Mouse (Mus musculus): ENCODE data around the gene Mkks. TPM values are rescaled to one million over a fixed set of nuclear protein-coding genes. Genes with fewer than 3 reads are reported as not detected.

The Mkks gene
- polyA plus RNA-seq (2011; ENCODE audit: insufficient read depth, insufficient read length, low read depth, missing spikeins) = 21.5 and 27.5 TPM in 2 replicates

- Histone ChIP-seq H3K36me3 (ENCODE audit: control insufficient read depth, insufficient read depth, low read length, poor library complexity, severe bottlenecking) (peaks cover 6% of the 10 kb centered on the region; the same call in 1 of the 2 replicates), H3K9me3 (replicated peaks; ENCODE audit: control insufficient read depth, insufficient read depth, low read length, poor library complexity, severe bottlenecking) (no peaks in the 10 kb centered on the region), H3K27me3 (ENCODE audit: control insufficient read depth, insufficient read depth, low read length, poor library complexity, severe bottlenecking) (no peaks in the 10 kb centered on the region), H3K27ac (ENCODE audit: insufficient read depth, low read length) (peak within 1 kb of the TSS; percentile 58), H3K4me1 (ENCODE audit: control insufficient read depth, insufficient read depth, low read length) (no peaks in the 10 kb centered on the region), H3K4me3 (ENCODE audit: low read depth, low read length) (peak within 1 kb of the TSS; percentile 100), H3K9ac (ENCODE audit: low read depth, poor library complexity, severe bottlenecking) (peak within 1 kb of the TSS; percentile 70)
- TF ChIP-seq CTCF (IDR thresholded peaks at IDR 0.05; ENCODE audit: low read depth, low read length) (no peak), POLR2A (IDR thresholded peaks at IDR 0.05; ENCODE audit: insufficient read depth, low read length) (peak; percentile 10), EP300 (IDR thresholded peaks at IDR 0.05; ENCODE audit: insufficient read depth, low read depth, low read length) (no peak)
These were observed at the start of gene Mkks, which contains the start of the genes Slx4ip and AL731706.1 for GRCm38 (mm10) chr2:136891068-136891950. Gene Mkks, minus strand, starts transcription at chr2:136891389. Gene Slx4ip, plus strand, starts transcription at chr2:136891218. Gene AL731706.1, minus strand, starts transcription at chr2:136891389.

DNA sequence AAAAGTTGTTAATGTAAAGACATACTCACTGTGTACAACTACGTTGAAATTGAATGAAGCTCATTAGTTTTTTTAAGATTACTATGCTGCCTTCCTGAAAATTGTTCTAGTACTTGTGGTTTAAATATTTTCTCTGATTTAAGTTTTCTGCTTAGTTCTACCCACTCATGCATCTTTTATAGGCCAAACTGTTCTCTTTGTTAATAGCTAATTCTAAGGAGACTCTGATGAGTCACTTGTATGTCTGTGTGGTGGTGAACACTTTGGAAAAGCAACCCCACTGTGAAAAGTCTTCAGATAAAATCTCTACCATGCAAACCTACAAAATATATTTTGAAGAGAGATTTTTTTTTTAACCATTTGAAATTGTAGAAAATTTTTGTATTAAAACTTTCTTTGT is 47.1 kb upstream of the Mkks start:
- H3K27me3 ChIP-seq (ENCODE audit: control insufficient read depth, insufficient read depth, low read length, poor library complexity, severe bottlenecking) = no peaks in the 10 kb centered on the region
- TF ChIP-seq CTCF (IDR thresholded peaks at IDR 0.05; ENCODE audit: low read depth, low read length) (no peak), POLR2A (IDR thresholded peaks at IDR 0.05; ENCODE audit: insufficient read depth, low read length) (no peak), EP300 (IDR thresholded peaks at IDR 0.05; ENCODE audit: insufficient read depth, low read depth, low read length) (no peak)

GRCm38 (mm10) chr2:136936391-136937288 is 45.5 kb upstream of the Mkks start:
- H3K9ac ChIP-seq (ENCODE audit: low read depth, poor library complexity, severe bottlenecking) = no peak overlapping the region
- no peaks in the 10 kb centered on the region for H3K36me3 ChIP-seq (ENCODE audit: control insufficient read depth, insufficient read depth, low read length, poor library complexity, severe bottlenecking)
- H3K27ac ChIP-seq (ENCODE audit: insufficient read depth, low read length) = no peak overlapping the region
- H3K9me3 ChIP-seq (replicated peaks; ENCODE audit: control insufficient read depth, insufficient read depth, low read length, poor library complexity, severe bottlenecking) = no peaks in the 10 kb centered on the region
- H3K4me3 ChIP-seq (ENCODE audit: low read depth, low read length) = no peak overlapping the region
- no peaks in the 10 kb centered on the region for H3K27me3 ChIP-seq (ENCODE audit: control insufficient read depth, insufficient read depth, low read length, poor library complexity, severe bottlenecking)
- no peaks in the 10 kb centered on the region for H3K4me1 ChIP-seq (ENCODE audit: control insufficient read depth, insufficient read depth, low read length)
- TF ChIP-seq POLR2A (IDR thresholded peaks at IDR 0.05; ENCODE audit: insufficient read depth, low read length) (no peak), CTCF (IDR thresholded peaks at IDR 0.05; ENCODE audit: low read depth, low read length) (no peak), EP300 (IDR thresholded peaks at IDR 0.05; ENCODE audit: insufficient read depth, low read depth, low read length) (no peak)

More for the DNA sequence above, 47.1 kb upstream of the Mkks start:
- no peak overlapping the region for H3K4me3 ChIP-seq (ENCODE audit: low read depth, low read length)
- H3K4me1 ChIP-seq (ENCODE audit: control insufficient read depth, insufficient read depth, low read length) = no peaks in the 10 kb centered on the region
- H3K27ac ChIP-seq (ENCODE audit: insufficient read depth, low read length) = no peak overlapping the region
- no peaks in the 10 kb centered on the region for H3K9me3 ChIP-seq (replicated peaks; ENCODE audit: control insufficient read depth, insufficient read depth, low read length, poor library complexity, severe bottlenecking)
- H3K36me3 ChIP-seq (ENCODE audit: control insufficient read depth, insufficient read depth, low read length, poor library complexity, severe bottlenecking) = no peaks in the 10 kb centered on the region
- H3K9ac ChIP-seq (ENCODE audit: low read depth, poor library complexity, severe bottlenecking) = no peak overlapping the region

GRCm38 (mm10) chr2:136921003-136921408 is 29.8 kb upstream of the Mkks start:
- Histone ChIP-seq H3K9me3 (replicated peaks; ENCODE audit: control insufficient read depth, insufficient read depth, low read length, poor library complexity, severe bottlenecking) (no peaks in the 10 kb centered on the region), H3K36me3 (ENCODE audit: control insufficient read depth, insufficient read depth, low read length, poor library complexity, severe bottlenecking) (no peaks in the 10 kb centered on the region), H3K27me3 (ENCODE audit: control insufficient read depth, insufficient read depth, low read length, poor library complexity, severe bottlenecking) (no peaks in the 10 kb centered on the region), H3K27ac (ENCODE audit: insufficient read depth, low read length) (no peak overlapping the region), H3K4me3 (ENCODE audit: low read depth, low read length) (no peak overlapping the region), H3K4me1 (ENCODE audit: control insufficient read depth, insufficient read depth, low read length) (no peaks in the 10 kb centered on the region), H3K9ac (ENCODE audit: low read depth, poor library complexity, severe bottlenecking) (no peak overlapping the region)
- TF ChIP-seq CTCF (IDR thresholded peaks at IDR 0.05; ENCODE audit: low read depth, low read length) (no peak), POLR2A (IDR thresholded peaks at IDR 0.05; ENCODE audit: insufficient read depth, low read length) (no peak), EP300 (IDR thresholded peaks at IDR 0.05; ENCODE audit: insufficient read depth, low read depth, low read length) (no peak)

- no peaks in the 10 kb centered on the region for H3K27me3 ChIP-seq (ENCODE audit: control insufficient read depth, insufficient read depth, low read length, poor library complexity, severe bottlenecking)
- TF ChIP-seq POLR2A (IDR thresholded peaks at IDR 0.05; ENCODE audit: insufficient read depth, low read length) = no peak
- no peak for TF ChIP-seq CTCF (IDR thresholded peaks at IDR 0.05; ENCODE audit: low read depth, low read length)
- no peak overlapping the region for H3K9ac ChIP-seq (ENCODE audit: low read depth, poor library complexity, severe bottlenecking)
- H3K27ac ChIP-seq (ENCODE audit: insufficient read depth, low read length) = no peak overlapping the region
- no peaks in the 10 kb centered on the region for H3K36me3 ChIP-seq (ENCODE audit: control insufficient read depth, insufficient read depth, low read length, poor library complexity, severe bottlenecking)
- no peaks in the 10 kb centered on the region for H3K9me3 ChIP-seq (replicated peaks; ENCODE audit: control insufficient read depth, insufficient read depth, low read length, poor library complexity, severe bottlenecking)
- no peaks in the 10 kb centered on the region for H3K4me1 ChIP-seq (ENCODE audit: control insufficient read depth, insufficient read depth, low read length)
- H3K4me3 ChIP-seq (ENCODE audit: low read depth, low read length) = no peak overlapping the region
These were observed 29.2 kb upstream of the Mkks start for GRCm38 (mm10) chr2:136920257-136920993.
